23 mouse cellular contexts compared by ENCODE assay signal in the genomic region with DNA sequence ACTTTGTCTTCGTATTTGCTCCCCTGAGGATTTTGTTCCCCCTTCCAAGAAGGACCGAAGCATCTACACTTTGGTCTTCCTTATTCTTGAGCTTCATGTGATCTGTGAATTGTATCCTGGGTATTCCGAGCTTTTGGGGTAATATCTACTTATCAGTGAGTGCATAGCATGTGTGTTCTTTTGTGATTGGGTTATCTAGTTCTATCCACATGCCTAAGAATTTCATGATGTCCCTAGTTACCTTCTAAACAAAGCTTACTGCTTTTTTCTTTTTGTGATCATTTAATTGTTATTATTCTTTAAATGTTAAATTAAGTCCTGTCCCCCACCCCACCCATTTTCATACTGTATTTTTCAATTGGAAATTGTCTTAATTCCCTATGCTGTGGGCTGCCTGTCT.
"Had no signal": no experiment of that assay in that cellular context is flagged by ENCODE, and none has a peak within 500 bp of the region (broad histone marks: within the 10 kb centered on the region; RNA-seq: fewer than 3 reads in every experiment).

No protein-coding gene starts in this region.

- H3K9me3 ChIP-seq: lung, embryonic 15.5 days; megakaryocyte, embryonic 14.5 days; midbrain, embryonic 10.5 days; midbrain, embryonic 12.5 days; neural tube, embryonic 13.5 days; neural tube, embryonic 15.5 days had no signal

- H3K36me3 ChIP-seq: lung, embryonic 15.5 days; midbrain, embryonic 10.5 days; midbrain, embryonic 12.5 days; neural tube, embryonic 13.5 days; neural tube, embryonic 15.5 days had no signal

- H3K27me3 ChIP-seq: lung, embryonic 15.5 days; megakaryocyte, embryonic 14.5 days; midbrain, embryonic 12.5 days; neural tube, embryonic 13.5 days; neural tube, embryonic 15.5 days had no signal

- H3K9ac ChIP-seq: liver, postnatal 0 days; lung, embryonic 15.5 days; midbrain, embryonic 12.5 days; neural tube, embryonic 13.5 days; neural tube, embryonic 15.5 days had no signal

- DNase-seq: liver, postnatal 0 days; lung, adult 2 months; lung, postnatal 14 days; lung, postnatal 36 days; midbrain, embryonic 14.5 days; retina, postnatal 1 day; right cerebral cortex, adult 18-20 months; right cerebral cortex, postnatal 25 days; right cerebral cortex, postnatal 4 days; spleen, adult 18-20 months; thymus, adult 18-20 months; thymus, postnatal 25 days; thymus, postnatal 4 days had no signal

- H3K4me2 ChIP-seq: lung, embryonic 15.5 days; midbrain, embryonic 12.5 days; neural tube, embryonic 13.5 days; neural tube, embryonic 15.5 days had no signal

- ATAC-seq: liver, postnatal 0 days; lung, postnatal 0 days; midbrain, embryonic 16.5 days had no signal

- H3K4me3 ChIP-seq: lung, embryonic 15.5 days; megakaryocyte, embryonic 14.5 days; midbrain, embryonic 10.5 days; midbrain, embryonic 12.5 days; myocyte; neural tube, embryonic 13.5 days; neural tube, embryonic 15.5 days had no signal

- H3K27ac ChIP-seq: lung, embryonic 15.5 days; macrophage; midbrain, embryonic 10.5 days; midbrain, embryonic 12.5 days; neural tube, embryonic 13.5 days; neural tube, embryonic 15.5 days had no signal
